Mouse (Mus musculus): ENCODE data around the gene Cdkl3. TPM values are rescaled to one million over a fixed set of nuclear protein-coding genes. Genes with fewer than 3 reads are reported as not detected.

Cdkl3 gene
- polyA plus RNA-seq, 1 experiment from 2014 or later = 8.0 TPM

DNA sequence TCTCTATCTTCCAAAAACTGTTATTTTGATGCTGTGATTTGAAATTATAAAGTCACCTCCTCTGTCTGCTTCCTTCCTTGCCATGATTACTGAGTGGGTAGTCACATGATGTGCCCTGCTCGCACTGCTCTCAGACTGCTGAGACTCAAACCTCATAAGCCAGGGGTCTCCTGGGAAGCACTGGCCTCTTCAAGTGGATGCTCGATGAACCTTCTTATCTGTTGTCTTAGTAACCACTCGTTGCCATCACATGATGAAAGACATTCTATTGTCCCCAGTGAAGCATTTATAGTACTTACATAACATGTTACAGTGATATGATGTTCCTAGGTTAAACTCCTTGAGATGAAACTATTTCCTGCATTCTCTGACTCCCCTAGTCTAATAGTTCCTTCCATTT, 33.6 kb downstream of the Cdkl3 start:
- no peak overlapping the region for H3K27ac ChIP-seq
- DNase-seq (ENCODE audit: low spot score) = no peak
- no peaks in the 10 kb centered on the region for H3K4me1 ChIP-seq
- H3K36me3 ChIP-seq = no peaks in the 10 kb centered on the region
- H3K9me3 ChIP-seq = no peaks in the 10 kb centered on the region
- whole genome bisulfite sequencing = 17% methylated on average over 3 of the region's 3 CpGs
- H3K4me3 ChIP-seq = no peak overlapping the region
- H3K27me3 ChIP-seq (ENCODE audit: insufficient read depth, poor library complexity, severe bottlenecking) = no peaks in the 10 kb centered on the region

DNA sequence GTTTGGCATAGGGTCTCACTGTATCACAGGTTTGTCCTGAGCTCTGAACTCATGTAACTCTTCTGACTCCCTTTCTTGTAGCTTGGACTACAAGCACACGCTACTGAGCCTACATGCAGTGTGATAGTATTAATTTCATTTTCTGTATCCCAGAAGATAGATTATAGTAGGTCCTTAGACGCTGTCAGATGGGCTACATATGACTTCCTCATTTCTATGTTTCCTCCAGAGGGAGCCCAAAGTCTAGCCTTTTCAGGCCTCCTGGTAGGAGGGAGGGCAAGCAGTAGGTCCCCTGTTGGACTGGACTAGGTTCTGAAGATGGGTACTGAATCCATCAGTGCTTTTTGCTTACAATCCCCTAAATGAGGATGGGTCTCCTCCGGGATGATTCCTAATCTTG, 39.2 kb downstream of the Cdkl3 start:
- no peaks in the 10 kb centered on the region for H3K9me3 ChIP-seq
- no peak for DNase-seq (ENCODE audit: low spot score)
- WGBS = 74% methylated on average over 3 of the region's 3 CpGs
- H3K27ac ChIP-seq = no peak overlapping the region
- no peaks in the 10 kb centered on the region for H3K36me3 ChIP-seq
- no peak overlapping the region for H3K4me3 ChIP-seq
- H3K27me3 ChIP-seq (ENCODE audit: insufficient read depth, poor library complexity, severe bottlenecking) = no peaks in the 10 kb centered on the region
- no peaks in the 10 kb centered on the region for H3K4me1 ChIP-seq

DNA sequence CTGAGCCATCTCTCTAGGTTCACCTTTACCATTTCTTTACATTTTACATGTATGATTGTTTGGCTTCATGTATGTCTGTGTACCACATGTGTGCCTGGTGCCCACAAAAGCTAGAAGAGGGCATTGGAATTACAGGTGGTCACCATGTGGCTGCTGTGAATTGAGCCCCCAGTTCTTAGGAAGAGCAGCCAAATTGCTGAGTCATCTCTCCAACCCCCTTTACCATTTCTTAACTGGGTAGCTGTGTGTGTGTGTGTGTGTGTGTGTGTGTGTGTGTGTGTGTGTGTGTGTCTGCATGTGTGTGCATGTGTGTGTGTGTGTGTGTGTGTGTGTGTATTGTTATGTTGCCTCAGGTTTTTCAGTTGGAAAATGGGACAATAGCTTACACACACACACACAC, 40.1 kb downstream of the Cdkl3 start:
- DNase-seq (ENCODE audit: low spot score) = no peak
- H3K36me3 ChIP-seq = no peaks in the 10 kb centered on the region
- no peak overlapping the region for H3K27ac ChIP-seq
- no peaks in the 10 kb centered on the region for H3K9me3 ChIP-seq
- H3K4me1 ChIP-seq = no peaks in the 10 kb centered on the region
- no peaks in the 10 kb centered on the region for H3K27me3 ChIP-seq (ENCODE audit: insufficient read depth, poor library complexity, severe bottlenecking)
- H3K4me3 ChIP-seq = no peak overlapping the region

DNA sequence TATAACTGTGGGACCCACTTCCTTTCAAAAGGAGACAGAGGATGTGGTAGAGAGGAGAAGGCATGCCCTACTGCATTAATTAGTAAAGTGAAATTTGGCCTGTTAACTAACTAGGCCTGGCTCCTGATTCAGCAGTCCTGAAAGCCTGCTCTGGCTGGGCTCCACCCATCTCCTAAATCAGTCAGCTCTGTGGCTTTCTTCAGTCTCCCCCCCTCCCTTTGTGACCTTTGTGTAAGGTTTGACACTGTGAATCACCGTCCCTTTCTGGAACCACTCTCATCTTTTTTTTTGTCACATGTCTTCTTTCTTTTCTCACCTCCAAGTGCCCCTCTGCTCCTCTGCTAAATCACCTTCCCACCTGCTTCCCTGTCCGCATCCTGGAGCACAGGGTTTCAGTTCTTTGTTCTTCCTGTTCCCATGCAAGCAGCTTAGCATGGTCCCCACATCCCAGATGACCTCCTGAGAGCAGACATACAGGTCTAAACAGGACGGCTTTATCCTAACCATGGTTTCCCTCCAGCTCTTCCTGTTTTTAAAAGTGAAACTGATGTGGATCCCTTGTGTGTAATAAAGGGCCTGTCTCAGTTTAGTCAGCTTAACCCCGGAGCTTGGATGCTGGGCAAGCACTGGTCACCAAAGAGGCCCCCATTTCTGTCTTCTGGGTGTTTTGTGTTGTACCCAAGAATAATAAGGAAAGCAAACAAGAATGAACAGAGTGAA, 42.6 kb downstream of the Cdkl3 start:
- Histone ChIP-seq H3K27me3 (ENCODE audit: insufficient read depth, poor library complexity, severe bottlenecking) (no peaks in the 10 kb centered on the region), H3K4me1 (no peaks in the 10 kb centered on the region), H3K9me3 (no peaks in the 10 kb centered on the region), H3K4me3 (no peak overlapping the region), H3K36me3 (no peaks in the 10 kb centered on the region), H3K27ac (0 out of 2 replicates have a peak overlapping the region, but pooled peaks have one; percentile 13)
- DNase-seq (ENCODE audit: low spot score) = no peak
- WGBS = 59% methylated on average over 4 of the region's 4 CpGs

DNA sequence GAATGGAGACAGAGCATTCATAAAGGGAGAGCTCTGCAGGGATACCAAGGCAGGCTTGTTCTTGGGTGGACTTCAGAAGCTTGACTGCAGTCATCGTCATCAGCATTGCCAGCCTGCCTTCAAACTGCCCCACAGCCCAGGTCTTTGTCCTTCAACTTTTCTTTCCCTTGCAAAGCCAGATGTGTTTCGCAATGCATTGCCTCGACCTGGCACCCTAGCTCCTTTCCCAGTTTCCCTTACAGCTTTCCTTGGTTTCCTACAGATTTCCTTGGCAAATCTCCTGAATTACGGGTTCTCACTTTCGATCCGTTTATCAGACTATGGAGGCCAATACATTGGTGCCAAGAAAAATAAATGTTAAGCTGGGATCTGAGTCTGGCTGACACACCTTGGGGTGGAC, 49.4 kb downstream of the Cdkl3 start:
- Histone ChIP-seq H3K27me3 (ENCODE audit: insufficient read depth, poor library complexity, severe bottlenecking) (no peaks in the 10 kb centered on the region), H3K9me3 (no peaks in the 10 kb centered on the region), H3K4me1 (peaks cover 3% of the 10 kb centered on the region; the same call in 1 of the 2 replicates), H3K4me3 (no peak overlapping the region), H3K27ac (no peak overlapping the region), H3K36me3 (no peaks in the 10 kb centered on the region)
- 80% methylated on average over 6 of the region's 6 CpGs for WGBS
- DNase-seq (ENCODE audit: low spot score) = no peak

DNA sequence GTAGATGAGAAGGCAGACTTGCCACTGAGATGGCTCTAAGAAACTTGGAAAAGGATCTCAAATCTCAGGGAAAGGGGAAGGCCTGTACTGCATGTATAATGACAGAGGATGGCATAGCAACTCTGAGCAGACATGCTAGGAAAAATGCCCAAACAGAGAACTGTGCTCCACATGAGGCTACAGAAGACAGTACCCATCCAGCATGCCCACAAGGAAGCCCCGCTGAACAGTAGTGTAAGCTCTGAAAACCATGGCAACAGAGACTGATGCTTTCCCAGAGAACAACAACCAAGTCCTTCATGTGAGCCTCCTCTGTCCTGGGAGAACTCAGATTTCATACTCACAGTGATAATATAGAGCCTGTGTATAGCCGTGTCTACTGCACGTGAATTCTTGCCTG, 50.7 kb downstream of the Cdkl3 start:
- peaks cover 3% of the 10 kb centered on the region; the same call in 1 of the 2 replicates for H3K4me1 ChIP-seq
- no peaks in the 10 kb centered on the region for H3K27me3 ChIP-seq (ENCODE audit: insufficient read depth, poor library complexity, severe bottlenecking)
- H3K4me3 ChIP-seq = no peak overlapping the region
- 84% methylated on average over 3 of the region's 3 CpGs for WGBS
- H3K9me3 ChIP-seq = no peaks in the 10 kb centered on the region
- no peak for DNase-seq (ENCODE audit: low spot score)
- H3K36me3 ChIP-seq = no peaks in the 10 kb centered on the region
- no peak overlapping the region for H3K27ac ChIP-seq

DNA sequence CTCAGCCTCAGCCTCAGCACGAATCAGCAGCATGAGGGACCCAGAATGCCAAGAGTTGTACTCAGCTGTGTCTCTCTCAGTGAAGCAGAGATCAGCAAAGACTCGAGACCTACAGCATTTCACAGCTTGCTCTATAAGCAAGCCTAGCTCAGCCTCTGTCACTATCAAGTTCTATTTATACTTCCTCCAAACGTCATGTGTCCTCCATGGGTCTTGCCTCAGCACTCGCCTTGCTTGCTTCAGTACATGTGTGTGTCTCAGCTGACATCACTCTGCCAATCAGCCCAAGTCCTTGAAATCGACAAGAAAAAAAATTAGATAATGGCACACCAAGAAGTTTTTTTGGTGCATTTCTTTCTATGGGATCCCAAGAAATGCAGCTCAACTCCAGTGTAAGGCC, 52.2 kb downstream of the Cdkl3 start:
- Histone ChIP-seq H3K9me3 (no peaks in the 10 kb centered on the region), H3K27me3 (ENCODE audit: insufficient read depth, poor library complexity, severe bottlenecking) (no peaks in the 10 kb centered on the region), H3K36me3 (no peaks in the 10 kb centered on the region), H3K4me1 (peaks cover 3% of the 10 kb centered on the region; the same call in 1 of the 2 replicates), H3K27ac (no peak overlapping the region), H3K4me3 (no peak overlapping the region)
- WGBS = 54% methylated on average over 5 of the region's 5 CpGs
- DNase-seq (ENCODE audit: low spot score) = no peak

DNA sequence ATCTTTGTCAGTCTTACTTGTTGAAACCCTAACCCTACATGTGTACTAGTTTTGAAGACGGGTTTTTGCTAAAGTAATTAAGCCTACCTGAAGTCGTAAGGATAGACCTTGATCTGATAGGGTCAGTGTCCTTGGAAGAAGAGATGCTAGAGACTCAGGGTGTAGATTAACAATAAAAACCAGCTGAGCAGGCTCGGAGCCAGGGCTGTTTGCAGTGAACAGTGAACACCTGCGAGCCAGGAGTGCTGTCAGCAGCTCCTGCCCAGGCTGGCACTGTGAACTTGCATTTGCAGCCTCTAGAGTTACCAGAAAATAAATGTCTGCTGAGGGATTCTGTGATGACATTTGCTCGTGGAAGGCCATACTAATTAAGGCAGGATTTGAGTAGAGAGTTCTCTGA, 55.0 kb downstream of the Cdkl3 start:
- 78% methylated on average over 5 of the region's 5 CpGs for WGBS
- Histone ChIP-seq H3K36me3 (no peaks in the 10 kb centered on the region), H3K4me3 (no peak overlapping the region), H3K27ac (no peak overlapping the region), H3K27me3 (ENCODE audit: insufficient read depth, poor library complexity, severe bottlenecking) (no peaks in the 10 kb centered on the region), H3K9me3 (no peaks in the 10 kb centered on the region), H3K4me1 (peaks cover 3% of the 10 kb centered on the region; the same call in 1 of the 2 replicates)
- no peak for DNase-seq (ENCODE audit: low spot score)

DNA sequence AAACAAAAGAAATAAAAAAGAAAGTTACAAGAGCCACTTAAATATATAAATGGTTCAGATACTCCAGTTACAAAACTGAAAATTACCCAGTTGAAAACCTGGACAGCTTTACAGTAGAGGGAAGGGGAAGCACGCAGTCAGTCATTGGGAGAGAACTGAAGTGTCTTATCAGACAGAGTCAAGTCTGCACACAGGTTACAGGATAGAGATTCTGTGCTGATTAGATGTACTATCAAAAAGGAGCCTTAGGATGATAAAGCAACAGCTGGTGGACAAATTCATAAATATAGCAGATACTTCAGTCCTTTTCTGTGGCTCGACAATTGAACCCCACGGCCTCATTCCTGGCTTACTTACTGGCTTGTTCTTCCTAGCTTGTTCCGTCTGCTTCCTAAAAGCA, 56.3 kb downstream of the Cdkl3 start:
- Histone ChIP-seq H3K4me3 (no peak overlapping the region), H3K9me3 (no peaks in the 10 kb centered on the region), H3K4me1 (peaks cover 3% of the 10 kb centered on the region; the same call in 1 of the 2 replicates), H3K36me3 (no peaks in the 10 kb centered on the region), H3K27ac (no peak overlapping the region), H3K27me3 (ENCODE audit: insufficient read depth, poor library complexity, severe bottlenecking) (no peaks in the 10 kb centered on the region)
- 82% methylated on average over 4 of the region's 4 CpGs for WGBS
- no peak for DNase-seq (ENCODE audit: low spot score)

DNA sequence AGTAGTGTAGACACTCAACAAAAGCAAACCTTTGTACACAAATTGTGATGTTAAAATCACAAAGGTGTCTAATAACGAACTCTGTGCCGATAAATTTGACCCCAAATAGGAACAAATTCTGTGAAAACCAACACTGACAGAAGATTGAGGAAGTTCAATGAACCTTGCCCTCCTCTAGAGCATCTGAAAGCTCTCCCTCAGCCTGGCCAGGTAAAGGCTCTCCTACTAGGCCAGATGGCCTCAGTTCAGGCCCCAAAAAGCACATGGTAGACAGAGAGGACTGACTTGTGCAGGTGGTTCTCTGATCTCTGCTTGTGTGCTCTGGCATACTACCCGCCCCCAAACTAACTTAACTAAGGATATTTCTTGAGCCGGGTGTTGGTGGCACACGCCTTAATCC, 58.4 kb downstream of the Cdkl3 start:
- 90% methylated on average over 5 of the region's 5 CpGs for WGBS
- no peaks in the 10 kb centered on the region for H3K36me3 ChIP-seq
- H3K9me3 ChIP-seq = no peaks in the 10 kb centered on the region
- no peak for DNase-seq (ENCODE audit: low spot score)
- no peak overlapping the region for H3K4me3 ChIP-seq
- no peak overlapping the region for H3K27ac ChIP-seq
- H3K4me1 ChIP-seq = 0 out of 2 replicates have a peak, but pooled peaks cover 3% of the 10 kb centered on the region
- no peaks in the 10 kb centered on the region for H3K27me3 ChIP-seq (ENCODE audit: insufficient read depth, poor library complexity, severe bottlenecking)

DNA sequence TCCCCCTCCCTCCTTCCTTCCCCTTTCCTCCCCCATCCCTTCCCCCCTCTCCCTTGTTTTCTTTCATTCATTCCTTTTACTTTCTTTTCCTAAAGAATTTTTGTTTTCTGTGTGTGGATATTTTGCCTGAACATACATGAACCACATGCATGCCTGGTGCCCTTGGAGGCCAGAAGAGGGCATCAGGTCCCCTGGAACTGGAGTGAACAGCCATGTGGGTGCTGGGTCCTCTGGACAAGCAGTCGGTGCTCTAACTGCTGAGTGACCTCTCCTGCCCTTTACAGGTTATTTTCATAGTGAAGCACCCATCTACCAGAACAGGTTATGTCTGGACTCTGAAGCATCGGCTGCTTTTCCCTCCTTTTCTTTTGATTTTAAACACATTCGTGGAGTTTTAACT, 60.4 kb downstream of the Cdkl3 start:
- Histone ChIP-seq H3K9me3 (no peaks in the 10 kb centered on the region), H3K4me1 (0 out of 2 replicates have a peak, but pooled peaks cover 3% of the 10 kb centered on the region), H3K36me3 (no peaks in the 10 kb centered on the region), H3K4me3 (no peak overlapping the region), H3K27ac (no peak overlapping the region), H3K27me3 (ENCODE audit: insufficient read depth, poor library complexity, severe bottlenecking) (no peaks in the 10 kb centered on the region)
- WGBS = 63% methylated on average over 3 of the region's 3 CpGs
- DNase-seq (ENCODE audit: low spot score) = no peak

DNA sequence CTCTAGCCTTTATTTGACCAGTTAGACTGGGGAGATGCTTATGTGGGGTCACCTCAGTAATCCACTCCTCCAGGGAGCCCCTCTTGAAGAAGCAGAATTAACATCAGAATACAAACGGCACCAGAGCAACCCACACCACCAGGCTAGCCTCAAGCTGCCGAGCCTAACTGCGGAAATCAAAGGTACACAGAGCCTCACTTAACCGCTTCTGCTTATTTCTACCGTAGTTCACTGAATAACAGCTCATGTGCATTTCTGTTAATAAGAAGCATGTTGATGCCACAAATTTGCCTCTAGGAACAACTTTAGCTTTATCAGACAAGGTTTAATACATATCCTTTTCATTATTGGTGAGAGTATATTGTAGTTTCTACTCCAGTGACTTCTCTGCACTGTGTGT, 61.8 kb downstream of the Cdkl3 start:
- Histone ChIP-seq H3K4me3 (no peak overlapping the region), H3K27me3 (ENCODE audit: insufficient read depth, poor library complexity, severe bottlenecking) (no peaks in the 10 kb centered on the region), H3K9me3 (no peaks in the 10 kb centered on the region), H3K36me3 (no peaks in the 10 kb centered on the region), H3K4me1 (0 out of 2 replicates have a peak, but pooled peaks cover 3% of the 10 kb centered on the region), H3K27ac (no peak overlapping the region)
- 12% methylated on average over 5 of the region's 5 CpGs for WGBS
- no peak for DNase-seq (ENCODE audit: low spot score)

DNA sequence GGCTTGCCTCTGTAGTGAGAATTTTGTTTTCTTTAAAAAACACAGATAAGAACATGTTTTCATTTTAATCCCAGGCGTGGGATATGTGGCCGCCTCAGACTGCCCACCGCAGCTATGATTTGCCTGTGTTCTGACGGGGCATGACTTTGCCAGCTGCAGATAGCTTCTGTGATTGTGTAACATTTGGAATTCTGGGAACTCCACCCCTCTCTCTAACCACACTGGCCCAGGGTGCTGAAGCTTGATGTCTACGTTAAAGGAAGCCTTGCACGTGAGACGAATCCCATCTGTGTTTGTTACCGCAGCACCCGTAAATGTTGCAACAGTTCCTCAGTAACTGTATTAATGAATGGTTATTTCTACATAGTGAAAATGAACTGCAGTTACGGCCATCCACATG, 67.7 kb downstream of the Cdkl3 start:
- H3K4me3 ChIP-seq = no peak overlapping the region
- H3K27ac ChIP-seq = no peak overlapping the region
- no peaks in the 10 kb centered on the region for H3K36me3 ChIP-seq
- no peak for DNase-seq (ENCODE audit: low spot score)
- no peaks in the 10 kb centered on the region for H3K9me3 ChIP-seq
- peaks cover 3% of the 10 kb centered on the region; the same call in 1 of the 2 replicates for H3K4me1 ChIP-seq
- WGBS = 82% methylated on average over 10 of the region's 10 CpGs
- H3K27me3 ChIP-seq (ENCODE audit: insufficient read depth, poor library complexity, severe bottlenecking) = no peaks in the 10 kb centered on the region

Measured in heart, embryonic 10.5 days (tissue).